Mouse (Mus musculus) heart, postnatal 0 days (tissue): ENCODE results near the gene Chmp2a. TPM values are rescaled to one million over a fixed set of nuclear protein-coding genes. Genes with fewer than 3 reads are reported as not detected.

Source experiments
- ATAC-seq: fragments of 200-750 bp; cut with Nextera tagmentation; 2 replicates; pipeline ENCODE4 v1.8.0; 2017; ENCODE audit warnings: low read depth, moderate number of reproducible peaks, moderate library complexity; ENCODE audit not compliant: insufficient read depth
- DNase-seq: peaks from one replicate; pipeline ENCODE4 v3.0.0-alpha.2; 2016; ENCODE audit warnings: low spot score
- H3K27ac ChIP-seq: fragments of 300-500 bp; sonication (generic); 2 replicates; pipeline ENCODE4 v1.5.1; 2014; ENCODE audit warnings: low read depth, mild to moderate bottlenecking
- H3K27me3 ChIP-seq: fragments of 300-500 bp; sonication (generic); 2 replicates; pipeline ENCODE4 v1.6.1; 2014; ENCODE audit warnings: low read length, mixed read lengths; ENCODE audit not compliant: control insufficient read depth, insufficient read depth
- H3K36me3 ChIP-seq: fragments of 300-500 bp; sonication (generic); replicated peaks from 2 replicates; pipeline ENCODE4 v1.6.1; 2014; ENCODE audit warnings: low read length, mixed read lengths; ENCODE audit not compliant: control insufficient read depth, insufficient read depth
- H3K4me1 ChIP-seq: fragments of 300-500 bp; sonication (generic); 2 replicates; pipeline ENCODE4 v1.6.1; 2014; ENCODE audit warnings: antibody characterized with exemption; ENCODE audit not compliant: control insufficient read depth, insufficient read depth
- H3K4me2 ChIP-seq: fragments of 300-500 bp; sonication (generic); 2 replicates; pipeline ENCODE4 v1.6.1; 2014; ENCODE audit warnings: low read depth, mild to moderate bottlenecking, low read length, moderate library complexity
- H3K4me3 ChIP-seq: fragments of 300-500 bp; sonication (generic); 2 replicates; pipeline ENCODE4 v1.5.1; 2014; ENCODE audit warnings: low read depth, low read length
- H3K9ac ChIP-seq: fragments of 300-500 bp; sonication (generic); replicated peaks from 2 replicates; pipeline ENCODE4 v1.6.1; 2014; ENCODE audit warnings: low read depth, low read length, mixed read lengths
- H3K9me3 ChIP-seq: fragments of 300-500 bp; sonication (generic); replicated peaks from 2 replicates; pipeline ENCODE4 v1.6.1; 2016; ENCODE audit warnings: low read length; ENCODE audit not compliant: control insufficient read depth
- CTCF ChIP-seq: IDR thresholded peaks from 2 replicates; pipeline ENCODE4 v1.5.1; 2016; ENCODE audit warnings: antibody characterized with exemption, control low read depth, low read depth
- EP300 ChIP-seq: IDR thresholded peaks from 2 replicates; pipeline ENCODE4 v1.6.1; 2016; ENCODE audit warnings: antibody characterized with exemption, low read depth
- WGBS: fragments of 180-500 bp; shearing (Covaris S2); extraction: QIAGEN DNeasy Blood & Tissue Kit; methylation state at CpG from one replicate; pipeline ENCODE4 v1.1.7; 2014; 5-methylcytosine and 5-hydroxymethylcytosine counted together
- polyA plus RNA-seq: library from polyadenylated mRNA; unstranded; fragments of >200 nt; fragmentation: Nextera tagmentation; extraction: Ambion mirVana; gene quantifications from 2 replicates; pipeline ENCODE4 v1.2.1, GENCODE M21; 2015
- total RNA-seq: library from RNA; depleted of rRNA; stranded (reverse); fragments of >200 nt; gene quantifications from 2 replicates; pipeline ENCODE4 v1.2.3, GENCODE M21; 2014; ENCODE audit warnings: low replicate concordance

The Chmp2a gene
- total and polyA plus RNA-seq, 2 experiments from 2014 or later: 48.2 to 181 TPM

- TF ChIP-seq CTCF (no peak), EP300 (no peak)
- Histone ChIP-seq H3K9me3 (no peaks in the 10 kb centered on the region), H3K27ac (no peak overlapping the region), H3K4me3 (no peak overlapping the region), H3K36me3 (no peaks in the 10 kb centered on the region), H3K4me1 (peaks cover 6% of the 10 kb centered on the region), H3K27me3 (no peaks in the 10 kb centered on the region), H3K9ac (no peak overlapping the region), H3K4me2 (no peak overlapping the region)
- 36% methylated on average over 6 of the region's 6 CpGs for WGBS
- ATAC-seq (no peak), DNase-seq (no peak)
Observed at GRCm38 (mm10) chr7:13014275-13014839, 20.2 kb downstream of the Chmp2a start.

GRCm38 (mm10) chr7:13013671-13014070 is 20.9 kb downstream of the Chmp2a start:
- ATAC-seq (no peak), DNase-seq (no peak)
- TF ChIP-seq CTCF: no peak
- TF ChIP-seq EP300: no peak
- Histone ChIP-seq H3K4me1 (peaks cover 6% of the 10 kb centered on the region), H3K9ac (no peak overlapping the region), H3K27ac (no peak overlapping the region), H3K4me2 (no peak overlapping the region), H3K4me3 (no peak overlapping the region), H3K27me3 (no peaks in the 10 kb centered on the region), H3K9me3 (no peaks in the 10 kb centered on the region), H3K36me3 (no peaks in the 10 kb centered on the region)
- 53% methylated on average over 4 of the region's 4 CpGs for WGBS

DNA sequence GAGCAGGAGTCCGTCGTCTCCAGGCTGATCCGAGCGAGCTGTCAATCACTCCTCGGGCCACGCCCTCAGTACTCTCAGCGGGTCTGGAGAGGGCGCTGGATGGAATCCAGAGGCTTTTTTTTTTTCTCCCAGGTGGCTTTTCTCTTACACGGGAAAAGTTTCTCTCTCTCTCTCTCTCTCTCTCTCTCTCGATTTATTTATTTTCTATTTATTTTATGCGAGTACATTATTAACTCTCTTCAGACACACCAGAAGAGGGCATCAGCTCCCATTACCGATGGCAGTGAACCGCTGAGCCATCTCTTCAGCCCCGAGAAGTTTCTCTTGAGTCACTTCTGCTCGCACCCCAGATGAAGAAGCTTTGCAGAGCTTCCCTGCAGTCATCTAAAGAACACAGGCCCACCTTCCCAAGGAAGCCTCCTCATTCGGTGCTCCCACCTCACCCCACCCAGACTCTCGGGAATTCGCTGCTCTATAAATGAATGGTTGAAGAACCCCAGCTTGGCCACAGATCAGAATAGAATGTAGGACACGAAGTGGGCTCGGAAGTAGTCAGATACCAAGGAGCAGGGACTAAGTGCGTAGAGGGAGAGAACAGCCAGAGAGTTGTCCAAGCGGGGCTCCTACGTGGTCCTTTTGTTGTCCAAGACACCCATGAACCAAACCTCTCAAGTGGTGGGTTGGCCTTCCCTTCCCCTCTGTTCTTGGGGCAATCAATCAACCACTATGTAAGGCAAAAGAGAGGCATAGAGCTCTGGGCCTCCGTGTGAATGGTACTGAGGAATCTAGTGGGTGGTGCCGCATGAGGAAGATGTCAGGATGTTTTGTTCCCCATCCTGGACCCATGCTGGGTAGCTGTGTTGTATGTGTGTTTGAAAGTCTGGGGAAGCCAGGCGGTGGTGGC is 24.4 kb downstream of the Chmp2a start, which contains the start of gene Zbtb45:
TSS of gene Zbtb45 (minus strand) at position 30 of the 904 bp plus-strand sequence.
- ATAC-seq (no peak), DNase-seq (no peak)
- Histone ChIP-seq H3K4me2 (peak within 1 kb of the TSS; percentile 80), H3K27ac (peak within 1 kb of the TSS; percentile 90), H3K27me3 (no peaks in the 10 kb centered on the region), H3K4me3 (peak within 1 kb of the TSS; percentile 73), H3K9ac (peak within 1 kb of the TSS; percentile 64), H3K4me1 (peaks cover 6% of the 10 kb centered on the region), H3K9me3 (no peaks in the 10 kb centered on the region), H3K36me3 (peaks cover 27% of the 10 kb centered on the region)
- TF ChIP-seq CTCF (no peak), EP300 (no peak)
- 13% methylated on average over 26 of the region's 26 CpGs for WGBS

GRCm38 (mm10) chr7:13009143-13010004 is 25.2 kb downstream of the Chmp2a start:
- DNase-seq (peak; percentile 93), ATAC-seq (peak; percentile 91)
- H3K9me3 ChIP-seq: no peaks in the 10 kb centered on the region
- H3K4me2 ChIP-seq: peak overlapping the region; percentile 80
- peaks cover 35% of the 10 kb centered on the region for H3K36me3 ChIP-seq
- H3K9ac ChIP-seq: peak overlapping the region; percentile 64
- H3K27me3 ChIP-seq: no peaks in the 10 kb centered on the region
- under 1% methylated on average over 42 of the region's 42 CpGs for WGBS
- H3K27ac ChIP-seq: peak overlapping the region; percentile 90
- peak overlapping the region; percentile 73 for H3K4me3 ChIP-seq
- TF ChIP-seq CTCF (peak; percentile 79), EP300 (no peak)
- peaks cover 6% of the 10 kb centered on the region for H3K4me1 ChIP-seq
